Mouse (Mus musculus) adrenal gland, postnatal 14 days (tissue): ENCODE data around the gene Xndc1. TPM values are rescaled to one million over a fixed set of nuclear protein-coding genes. Genes with fewer than 3 reads are reported as not detected.

Experiments
- DNase-seq: peaks from one replicate; pipeline ENCODE4 v3.0.0; 2021; ENCODE audit warnings: mixed read lengths
- total RNA-seq: library from RNA; stranded (reverse); gene quantifications from 2 replicates; pipeline ENCODE4 v1.2.3, GENCODE M21; 2021

The Xndc1 gene
- total RNA-seq, 1 experiment from 2014 or later = 12.1 TPM

DNA sequence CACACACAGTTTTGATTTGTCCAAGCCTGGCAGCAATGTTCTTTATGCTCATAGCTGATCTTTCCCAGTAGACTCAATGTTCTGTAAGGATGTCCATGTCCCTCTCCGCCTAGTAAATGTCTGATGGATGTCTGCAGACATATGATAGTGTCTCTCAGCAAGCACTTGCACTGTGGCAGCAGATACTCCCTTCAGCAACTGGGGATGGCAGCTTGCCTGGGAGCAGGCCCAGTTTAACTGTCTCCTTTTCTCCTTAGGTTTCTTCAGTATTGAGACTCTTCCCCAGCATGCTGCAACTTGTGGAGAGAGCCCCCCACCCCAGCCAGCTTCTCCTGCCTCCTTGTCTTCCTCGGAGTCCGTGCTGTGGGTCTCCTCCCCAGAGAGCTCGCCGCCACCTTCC, 16.5 kb downstream of the Xndc1 start:
- no peak for DNase-seq

DNA sequence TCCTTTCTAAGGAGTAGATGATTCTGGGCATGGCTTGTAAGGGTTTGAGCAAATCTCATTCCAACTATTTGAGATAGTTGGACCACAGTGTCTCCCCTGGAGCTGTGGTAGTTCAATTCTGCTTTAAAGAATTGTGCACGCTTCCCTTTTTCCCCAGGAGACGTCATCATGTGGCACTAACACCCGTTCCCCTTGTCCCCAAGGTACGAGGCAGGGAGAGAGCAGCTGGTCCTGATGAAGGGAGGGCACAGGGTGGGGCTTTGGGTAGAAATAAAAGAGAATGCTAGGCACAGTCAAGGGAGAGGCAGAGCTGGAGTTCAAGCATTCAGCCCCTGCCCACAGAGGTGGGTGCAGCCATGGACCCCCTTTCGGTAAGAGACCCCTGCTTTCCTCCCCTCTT, 17.5 kb downstream of the Xndc1 start, which contains the start of gene Trpc2:
Gene Trpc2, plus strand, starts transcription at position 301 of the 400 bp plus-strand sequence.
- no peak for DNase-seq

DNA sequence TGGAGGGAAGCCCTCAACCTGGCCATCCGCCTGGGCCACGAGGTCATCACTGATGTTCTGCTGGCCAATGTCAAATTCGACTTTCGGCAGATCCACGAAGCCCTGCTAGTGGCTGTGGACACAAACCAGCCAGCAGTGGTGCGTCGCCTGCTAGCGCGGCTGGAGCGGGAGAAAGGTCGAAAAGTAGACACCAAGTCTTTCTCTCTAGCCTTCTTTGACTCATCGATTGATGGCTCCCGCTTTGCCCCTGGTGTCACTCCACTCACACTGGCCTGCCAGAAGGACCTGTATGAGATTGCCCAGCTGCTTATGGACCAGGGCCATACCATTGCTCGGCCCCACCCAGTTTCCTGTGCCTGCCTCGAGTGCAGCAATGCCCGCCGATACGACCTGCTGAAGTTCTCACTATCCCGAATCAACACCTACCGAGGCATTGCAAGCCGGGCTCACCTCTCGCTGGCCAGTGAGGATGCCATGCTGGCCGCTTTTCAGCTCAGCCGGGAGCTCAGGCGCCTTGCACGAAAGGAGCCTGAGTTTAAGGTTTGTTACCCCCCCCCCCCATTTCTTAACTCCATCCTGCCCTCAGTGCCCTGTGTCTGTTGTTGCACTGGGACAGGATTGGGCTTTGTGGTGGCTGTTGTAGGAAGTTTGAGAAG, 18.9 kb downstream of the Xndc1 start:
- DNase-seq = no peak

DNA sequence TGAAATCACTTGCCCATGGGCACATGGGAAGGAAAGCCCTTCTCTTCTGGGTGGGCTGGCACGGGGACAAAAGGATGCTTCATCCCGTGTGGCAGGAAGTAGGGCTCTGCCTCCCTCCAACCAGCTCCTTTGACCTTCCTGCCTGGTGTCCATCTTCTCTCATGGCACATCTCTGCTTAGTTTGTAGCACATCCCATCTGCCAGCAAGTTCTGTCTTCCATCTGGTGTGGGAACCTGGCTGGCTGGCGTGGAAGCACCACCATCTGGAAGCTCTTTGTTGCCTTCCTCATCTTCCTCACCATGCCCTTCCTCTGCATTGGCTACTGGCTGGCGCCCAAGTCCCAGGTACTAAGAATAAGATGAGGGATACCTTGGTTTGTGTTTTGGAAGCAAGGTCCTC, 22.0 kb downstream of the Xndc1 start:
- no peak for DNase-seq

- no peak for DNase-seq
These were observed 34.7 kb downstream of the Xndc1 start for GRCm38 (mm10) chr7:102099760-102100661.

- DNase-seq = no peak
These were observed 35.6 kb downstream of the Xndc1 start for GRCm38 (mm10) chr7:102100868-102101267.

GRCm38 (mm10) chr7:102101487-102101886, 36.2 kb downstream of the Xndc1 start, which contains the start of gene Art1:
Gene Art1, plus strand, starts transcription at chr7:102101743.
- no peak for DNase-seq

DNA sequence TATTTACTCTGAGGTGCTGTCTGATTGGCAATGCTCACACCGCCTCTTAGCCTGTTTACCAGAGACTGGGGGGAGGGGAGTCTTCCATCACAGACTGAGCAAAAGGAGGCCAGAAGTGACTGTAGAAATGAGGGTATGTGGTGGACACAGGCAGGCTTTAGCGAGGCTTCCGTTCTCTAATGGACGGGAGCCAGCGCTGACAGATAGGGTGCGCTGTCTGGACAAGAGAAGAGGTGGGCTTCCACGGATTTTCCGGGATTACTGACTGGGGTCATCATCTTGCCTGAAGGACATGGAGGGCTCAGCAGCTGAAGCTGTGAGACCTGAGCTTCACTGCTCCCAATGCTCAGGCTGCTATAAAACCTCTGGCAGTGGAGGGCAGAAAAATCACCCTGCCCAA, 36.9 kb downstream of the Xndc1 start:
- no peak for DNase-seq

- DNase-seq = peak; percentile 43
These were observed 37.4 kb downstream of the Xndc1 start for GRCm38 (mm10) chr7:102102696-102103095.

DNA sequence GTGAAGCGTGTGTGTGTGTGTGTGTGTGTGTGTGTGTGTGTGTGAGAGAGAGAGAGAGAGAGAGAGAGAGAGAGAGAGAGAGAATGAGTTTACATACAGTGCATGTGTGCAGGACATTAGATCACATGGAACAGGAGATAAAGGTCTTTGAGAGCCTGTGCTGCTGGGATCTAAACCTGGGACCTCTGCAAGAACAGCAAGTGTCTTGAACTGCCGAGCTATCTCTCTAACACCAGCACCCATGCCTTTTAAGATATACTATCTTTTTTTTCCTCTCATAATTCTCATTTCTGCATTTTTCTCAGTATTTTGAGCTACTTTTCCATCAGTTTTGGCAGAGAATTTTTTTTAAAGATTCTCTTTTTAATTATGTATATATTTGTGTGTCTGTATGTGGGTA, 38.2 kb downstream of the Xndc1 start:
- no peak for DNase-seq

GRCm38 (mm10) chr7:102104126-102104525, 38.8 kb downstream of the Xndc1 start:
- DNase-seq = no peak

GRCm38 (mm10) chr7:102106700-102107141, 41.4 kb downstream of the Xndc1 start:
- peak; percentile 27 for DNase-seq

- no peak for DNase-seq
These were observed 42.9 kb downstream of the Xndc1 start for GRCm38 (mm10) chr7:102108206-102108605.

GRCm38 (mm10) chr7:102109171-102109570, 43.9 kb downstream of the Xndc1 start, which contains the start of gene Art5:
Gene Art5, minus strand, starts transcription at chr7:102109489.
- no peak for DNase-seq

GRCm38 (mm10) chr7:102109746-102110145, 44.4 kb downstream of the Xndc1 start:
- DNase-seq = no peak

GRCm38 (mm10) chr7:102113151-102113729, 47.9 kb downstream of the Xndc1 start:
- DNase-seq = peak; percentile 49

- no peak for DNase-seq
These were observed 51.4 kb downstream of the Xndc1 start, which contains the start of gene Chrna10 for GRCm38 (mm10) chr7:102116579-102117331. Gene Chrna10, minus strand, starts transcription at chr7:102116828.

DNA sequence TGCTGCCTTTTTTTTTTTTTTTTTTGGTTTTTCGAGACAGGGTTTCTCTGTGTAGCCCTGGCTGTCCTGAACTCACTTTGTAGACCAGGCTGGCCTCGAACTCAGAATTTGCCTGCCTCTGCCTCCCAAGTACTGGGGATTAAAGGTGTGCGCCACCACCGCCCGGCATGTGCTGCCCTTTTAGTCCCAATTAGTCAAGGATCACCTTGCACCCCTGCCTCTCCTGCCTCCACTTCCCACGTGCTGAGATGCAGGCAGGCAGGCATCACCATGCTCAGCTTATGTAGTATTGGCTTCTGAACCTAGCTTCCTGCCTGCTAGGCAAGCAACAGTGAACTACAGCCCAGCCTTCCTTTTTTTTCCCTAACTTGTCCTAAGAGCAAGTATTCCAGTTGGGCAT, 52.1 kb downstream of the Xndc1 start:
- DNase-seq = no peak

GRCm38 (mm10) chr7:102120326-102120725, 55.0 kb downstream of the Xndc1 start:
- DNase-seq = no peak

GRCm38 (mm10) chr7:102132395-102132794, 67.1 kb downstream of the Xndc1 start:
- DNase-seq = no peak
